Mouse (Mus musculus): Measurements from ENCODE around the gene Strbp.

GRCm38 (mm10) chr2:37744773-37745395 lies 41.2 kb upstream of the Strbp start:
- TF ChIP-seq CTCF (IDR thresholded peaks at IDR 0.05; ENCODE audit: extremely low read depth, insufficient read depth, low read length) (no peak), POLR2A (IDR thresholded peaks at IDR 0.05; ENCODE audit: extremely low read depth, insufficient read depth, low read length) (no peak)
